8 mouse cellular contexts compared by ENCODE assay signal in the genomic region with DNA sequence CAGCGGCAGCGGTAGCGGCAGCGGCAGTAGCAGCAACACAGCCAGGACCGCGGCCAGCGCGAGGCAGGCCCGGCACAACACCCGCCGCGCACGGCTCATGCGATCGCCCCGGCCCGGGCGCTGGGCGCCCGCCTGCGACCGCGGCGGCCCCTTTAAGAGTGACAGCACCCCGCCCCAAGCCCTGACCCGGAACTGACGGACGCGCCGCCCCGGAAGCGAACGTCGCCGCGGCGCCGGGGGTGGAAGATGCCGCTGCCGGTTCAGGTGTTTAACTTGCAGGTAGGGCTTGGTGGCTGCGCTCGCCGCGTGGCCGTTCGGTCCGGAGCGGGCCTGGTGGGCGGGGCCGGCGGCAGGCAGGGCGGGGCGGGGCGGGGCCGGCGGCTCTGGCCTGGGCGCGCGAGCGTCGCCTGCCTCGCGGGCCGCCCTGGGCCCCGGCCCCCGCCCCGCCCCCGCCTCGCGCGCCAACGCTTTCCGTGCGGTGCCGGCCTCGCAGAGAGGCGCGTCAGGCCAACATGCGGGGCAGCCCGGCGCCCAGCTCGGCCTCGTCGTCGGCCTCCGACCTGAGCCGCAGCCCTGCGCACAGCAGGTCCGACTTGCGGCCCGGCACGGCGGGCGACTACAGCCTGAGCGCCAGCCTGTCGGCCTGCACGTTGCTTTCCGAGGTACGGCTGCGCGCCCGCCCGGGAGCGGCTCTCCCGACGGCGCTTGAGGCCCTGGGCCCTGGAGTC. TPM values are rescaled to one million over a fixed set of nuclear protein-coding genes. Genes with fewer than 3 reads are reported as not detected.
A peak's percentile ranks its signal among the peaks of the same experiment; 100 is the strongest.
DNase-seq lines count a peak whose midpoint lies in the region; ATAC-seq lines count a peak whose summit lies in the region.

TSS of gene Rfng (minus strand) at position 144 of the 728 bp plus-strand sequence.
TSS of gene Gps1 (plus strand) at position 209 of the 728 bp plus-strand sequence.

- peak; percentile 86 for ATAC-seq in activated CD4-positive, CD25-positive, alpha-beta regulatory T cell, adult 4 months
- ATAC-seq in common myeloid progenitor, adult 5-6 weeks (replicated peaks; ENCODE audit: low read depth, poor library complexity, severe bottlenecking): peak; percentile 68
- ATAC-seq in inflammation-experienced regulatory T-cells, adult 6 months: peak; percentile 92

- DNase-seq in gastrocnemius, postnatal 14 days: peak; percentile 83
- peak; percentile 82 to 83 for DNase-seq in left cerebral cortex, postnatal 25 days (ENCODE audit: low spot score in 2 of 2)
- DNase-seq in mesoderm, embryonic 11.5 days (ENCODE audit: low read depth, low spot score): peak; percentile 77
- peak; percentile 77 for DNase-seq in right cerebral cortex, postnatal 4 days
- DNase-seq in yolk sac, embryonic 10.5 days (ENCODE audit: low spot score): peak; percentile 89

- intact Hi-C loops in gastrocnemius, postnatal 14 days (cut with DNase I; ENCODE audit: low total_unique reads): no loop called here
- intact Hi-C loops in left cerebral cortex, postnatal 25 days (cut with DNase I): no loop called here

RNA-seq across cellular contexts. Expression of gene Rfng, which starts in this region (rescaled TPM):
- 1 to 10 TPM; 3.5 to 4.9 TPM for polyA plus RNA-seq in activated CD4-positive, CD25-positive, alpha-beta regulatory T cell, adult 4 months (2017; shearing (Covaris generic))
- 4.8 and 5.6 TPM in 2 replicates for total RNA-seq in common myeloid progenitor, adult 5-6 weeks (2017)
- 1 to 10 TPM; 6.7 to 7.9 TPM for total RNA-seq in gastrocnemius, postnatal 14 days (2021)
- polyA plus RNA-seq in inflammation-experienced regulatory T-cells, adult 6 months (2017; shearing (Covaris generic)): 1 to 10 TPM; 3.5 to 4.4 (median 3.7) TPM
- 10 to 100 TPM; 62.9 to 63.3 TPM for total RNA-seq in left cerebral cortex, postnatal 25 days (2021)

RNA-seq across cellular contexts. Expression of gene Gps1, which starts in this region (rescaled TPM):
- 100 to 1,000 TPM; 118 to 137 TPM for polyA plus RNA-seq in activated CD4-positive, CD25-positive, alpha-beta regulatory T cell, adult 4 months (2017; shearing (Covaris generic))
- 66.0 and 88.2 TPM in 2 replicates for total RNA-seq in common myeloid progenitor, adult 5-6 weeks (2017)
- 10 to 100 TPM; 49.5 to 51.8 TPM for total RNA-seq in gastrocnemius, postnatal 14 days (2021)
- polyA plus RNA-seq in inflammation-experienced regulatory T-cells, adult 6 months (2017; shearing (Covaris generic)): 100 to 1,000 TPM; 121 to 154 (median 127) TPM
- total RNA-seq in left cerebral cortex, postnatal 25 days (2021): 100 to 1,000 TPM; 139 to 143 TPM

Comparison
In these comparisons a context has a peak if more than half of its experiments do, and no peak if none do; other contexts are left out.
1. Peak in every context shown above with its lines: DNase-seq and ATAC-seq.